Comparison of ENCODE assay signal across 9 mouse cellular contexts in genomic region chr15:13287878-13288277, GRCm38 (mm10).
DNase-seq lines count a peak whose midpoint lies in the region; ATAC-seq and TF ChIP-seq lines count a peak whose summit lies in the region.
"Had no signal": no experiment of that assay in that cellular context is flagged by ENCODE, and none has a peak within 500 bp of the region (broad histone marks: within the 10 kb centered on the region; RNA-seq: fewer than 3 reads in every experiment).

No protein-coding gene starts in this region.

- H3K4me1 ChIP-seq in midbrain, embryonic 15.5 days, result no peaks in the 10 kb centered on the region
- no peaks in the 10 kb centered on the region for H3K4me1 ChIP-seq in midbrain, embryonic 11.5 days (ENCODE audit: control insufficient read depth, insufficient read depth, low read length)
- no peaks in the 10 kb centered on the region for H3K4me1 ChIP-seq in forebrain, postnatal 0 days (ENCODE audit: insufficient read depth)
- no peaks in the 10 kb centered on the region for H3K4me1 ChIP-seq in stomach, postnatal 0 days (replicated peaks; ENCODE audit: control insufficient read depth, insufficient read depth)

- H3K27ac ChIP-seq in gastrocnemius, adult 2 months, result no peak overlapping the region
- no peak overlapping the region for H3K27ac ChIP-seq in midbrain, embryonic 15.5 days
- no peak overlapping the region for H3K27ac ChIP-seq in midbrain, embryonic 11.5 days (ENCODE audit: low read depth, low read length)
- no peak overlapping the region for H3K27ac ChIP-seq in forebrain, postnatal 0 days (ENCODE audit: low read depth, low read length)
- H3K27ac ChIP-seq in stomach, postnatal 0 days (replicated peaks), result no peak overlapping the region
- H3K27ac ChIP-seq: heart, embryonic 10.5 days had no signal

- intact Hi-C loops in gastrocnemius, adult 2 months (cut with DNase I), result no loop called here

- no peaks in the 10 kb centered on the region for H3K9me3 ChIP-seq in midbrain, embryonic 15.5 days
- no peaks in the 10 kb centered on the region for H3K9me3 ChIP-seq in midbrain, embryonic 11.5 days (ENCODE audit: control insufficient read depth, low read length)
- H3K9me3 ChIP-seq in forebrain, postnatal 0 days (ENCODE audit: low read length), result no peaks in the 10 kb centered on the region
- no peaks in the 10 kb centered on the region for H3K9me3 ChIP-seq in stomach, postnatal 0 days (ENCODE audit: control insufficient read depth, low read length)
- H3K9me3 ChIP-seq: heart, embryonic 10.5 days had no signal

- no peaks in the 10 kb centered on the region for H3K27me3 ChIP-seq in midbrain, embryonic 15.5 days (replicated peaks)
- H3K27me3 ChIP-seq in midbrain, embryonic 11.5 days (ENCODE audit: control insufficient read depth, insufficient read depth, low read length), result no peaks in the 10 kb centered on the region
- no peaks in the 10 kb centered on the region for H3K27me3 ChIP-seq in forebrain, postnatal 0 days (ENCODE audit: insufficient read depth, low read length)
- no peaks in the 10 kb centered on the region for H3K27me3 ChIP-seq in stomach, postnatal 0 days (ENCODE audit: control insufficient read depth, insufficient read depth, low read length)

- H3K36me3 ChIP-seq in midbrain, embryonic 15.5 days (replicated peaks), result no peaks in the 10 kb centered on the region
- H3K36me3 ChIP-seq in midbrain, embryonic 11.5 days (ENCODE audit: control insufficient read depth, insufficient read depth, low read length), result no peaks in the 10 kb centered on the region
- H3K36me3 ChIP-seq in forebrain, postnatal 0 days (ENCODE audit: insufficient read depth), result no peaks in the 10 kb centered on the region
- H3K36me3 ChIP-seq in stomach, postnatal 0 days (ENCODE audit: control insufficient read depth, insufficient read depth, low read length), result no peaks in the 10 kb centered on the region
- H3K36me3 ChIP-seq: heart, embryonic 10.5 days had no signal

- 45% methylated on average over 11 of the region's 11 CpGs for WGBS in midbrain, embryonic 15.5 days
- 58% methylated on average over 11 of the region's 11 CpGs for WGBS in midbrain, embryonic 11.5 days
- WGBS in forebrain, postnatal 0 days, result 16% methylated on average over 11 of the region's 11 CpGs
- WGBS in stomach, postnatal 0 days, result 72% methylated on average over 11 of the region's 11 CpGs

- no peak for TF ChIP-seq CTCF in gastrocnemius, adult 2 months (IDR thresholded peaks at IDR 0.05)
- no peak for TF ChIP-seq CTCF in forebrain, postnatal 0 days (IDR thresholded peaks at IDR 0.05; ENCODE audit: low read depth)
- no peak for TF ChIP-seq CTCF in stomach, postnatal 0 days (IDR thresholded peaks at IDR 0.05; ENCODE audit: low read depth)

- no peak overlapping the region for H3K9ac ChIP-seq in midbrain, embryonic 15.5 days
- H3K9ac ChIP-seq in midbrain, embryonic 11.5 days (ENCODE audit: low read length), result no peak overlapping the region
- peak overlapping the region; percentile 45; the same call in 1 of the 2 replicates for H3K9ac ChIP-seq in forebrain, postnatal 0 days
- no peak overlapping the region for H3K9ac ChIP-seq in stomach, postnatal 0 days (ENCODE audit: low read length)

- TF ChIP-seq EP300 in stomach, postnatal 0 days (optimal IDR thresholded peaks at IDR 0.05), result no peak

- DNase-seq in gastrocnemius, adult 2 months, result no peak
- no peak for DNase-seq in gastrocnemius, adult 8-10 months (ENCODE audit: low spot score in 2 of 2)
- no peak for DNase-seq in midbrain, embryonic 11.5 days (ENCODE audit: low spot score, missing footprints)
- no peak for DNase-seq in forebrain, postnatal 0 days
- no peak for DNase-seq in stomach, postnatal 0 days (ENCODE audit: low spot score)
- DNase-seq in cerebellum, adult 11 months, result no peak

- ATAC-seq in midbrain, embryonic 15.5 days (replicated peaks), result no peak
- no peak for ATAC-seq in midbrain, embryonic 11.5 days (ENCODE audit: low FRiP score)
- no peak for ATAC-seq in forebrain, postnatal 0 days
- no peak for ATAC-seq in stomach, postnatal 0 days (ENCODE audit: low FRiP score, low TSS enrichment)
- no peak for ATAC-seq in activated CD4-positive, CD25-positive, alpha-beta regulatory T cell, adult 4 months

- peak overlapping the region; percentile 55 for H3K4me3 ChIP-seq in gastrocnemius, adult 2 months
- H3K4me3 ChIP-seq in midbrain, embryonic 15.5 days, result no peak overlapping the region
- no peak overlapping the region for H3K4me3 ChIP-seq in midbrain, embryonic 11.5 days (ENCODE audit: low read depth, low read length)
- peak overlapping the region; percentile 16 for H3K4me3 ChIP-seq in forebrain, postnatal 0 days (ENCODE audit: low read depth, low read length)
- no peak overlapping the region for H3K4me3 ChIP-seq in stomach, postnatal 0 days (ENCODE audit: low read depth, low read length)
- H3K4me3 ChIP-seq: heart, embryonic 10.5 days had no signal

- peak overlapping the region; percentile 10 for H3K4me2 ChIP-seq in midbrain, embryonic 15.5 days
- H3K4me2 ChIP-seq in midbrain, embryonic 11.5 days, result no peak overlapping the region
- H3K4me2 ChIP-seq in forebrain, postnatal 0 days (ENCODE audit: low read depth), result peak overlapping the region; percentile 47
- H3K4me2 ChIP-seq in stomach, postnatal 0 days (replicated peaks; ENCODE audit: low read depth), result peak overlapping the region; percentile 23; the same call in 1 of the 2 replicates

Comparison
In these comparisons a context has a peak if more than half of its experiments do, and no peak if none do; other contexts are left out.
1. H3K4me3 ChIP-seq: peak in gastrocnemius, adult 2 months (single experiment) and forebrain, postnatal 0 days (single experiment); none in midbrain, embryonic 15.5 days (single experiment), midbrain, embryonic 11.5 days (single experiment) and stomach, postnatal 0 days (single experiment).